Mouse (Mus musculus): ENCODE results near the gene Tmod3.

GRCm38 (mm10) chr9:75597596-75597995 is 38.1 kb upstream of the Tmod3 start:
- TF ChIP-seq CTCF (IDR thresholded peaks at IDR 0.05; ENCODE audit: insufficient read depth, low read depth, low read length) (no peak), POLR2A (IDR thresholded peaks at IDR 0.05; ENCODE audit: insufficient read depth, low read depth, low read length) (no peak)
